Mouse (Mus musculus) layer of hippocampus, adult 6 months (tissue): ENCODE data around the gene Acer3. TPM values are rescaled to one million over a fixed set of nuclear protein-coding genes. Genes with fewer than 3 reads are reported as not detected.

Source experiments
- long read RNA-seq, 2 experiments: library from polyadenylated mRNA; unstranded; transcript quantifications; one replicate each; pipeline ENCODE4 v2.0.0; 2019 to 2020
- polyA plus RNA-seq: library from polyadenylated mRNA; unstranded; fragments of <200 nt; fragmentation: Nextera tagmentation; gene quantifications from 2 replicates; pipeline ENCODE4 v1.2.3, GENCODE M21; 2021

The Acer3 gene
- polyA plus RNA-seq = 13.0 and 15.4 TPM in 2 replicates
- long read RNA-seq, experiment 1, full-length matches to known transcripts = 6 of 11 reads
- long read RNA-seq, experiment 1, partial matches to known transcripts = 0 of 11 reads
- long read RNA-seq, experiment 1, other reads (novel, unspliced or antisense) = 5 of 11 reads
- long read RNA-seq, experiment 2, full-length matches to known transcripts = 20 of 30 reads
- long read RNA-seq, experiment 2, partial matches to known transcripts = 0 of 30 reads
- long read RNA-seq, experiment 2, other reads (novel, unspliced or antisense) = 10 of 30 reads

GRCm38 (mm10) chr7:98321083-98321482 is at the start of gene Acer3:
Acer3 (minus strand) TSS chr7:98321208.

GRCm38 (mm10) chr7:98361063-98361652 is 40.1 kb upstream of the Acer3 start, which contains the start of gene Tsku:
Tsku (minus strand) TSS chr7:98361328.

GRCm38 (mm10) chr7:98199381-98199780 is 121.6 kb downstream of the Acer3 start, which contains the start of gene B3gnt6:
B3gnt6 (minus strand) TSS chr7:98199481.

GRCm38 (mm10) chr7:98177929-98178559 is 143.0 kb downstream of the Acer3 start, which contains the start of gene Capn5:
Capn5 (minus strand) TSS chr7:98178274.

Other genes starting within 250 kb of the Acer3 start
- 6.1 and 8.1 TPM in 2 replicates for gene Myo7a, start 201.7 kb downstream of the Acer3 start, polyA plus RNA-seq
- gene Omp, start 175.7 kb downstream of the Acer3 start, polyA plus RNA-seq = 0.29 and 0.39 TPM in 2 replicates
- gene Capn5, start 142.9 kb downstream of the Acer3 start, polyA plus RNA-seq = 17.0 and 17.2 TPM in 2 replicates
- 0.39 and 0.44 TPM in 2 replicates for gene B3gnt6, start 121.7 kb downstream of the Acer3 start, polyA plus RNA-seq
- gene Tsku, start 40.1 kb upstream of the Acer3 start, polyA plus RNA-seq = 2.5 and 4.2 TPM in 2 replicates
- gene Gucy2d, start 119.2 kb upstream of the Acer3 start, polyA plus RNA-seq = not detected in 2 replicates
- gene Lrrc32, start 168.1 kb upstream of the Acer3 start, polyA plus RNA-seq = 0.79 and 1.0 TPM in 2 replicates